ENCODE assay signal across 25 mouse cellular contexts in the genomic region with DNA sequence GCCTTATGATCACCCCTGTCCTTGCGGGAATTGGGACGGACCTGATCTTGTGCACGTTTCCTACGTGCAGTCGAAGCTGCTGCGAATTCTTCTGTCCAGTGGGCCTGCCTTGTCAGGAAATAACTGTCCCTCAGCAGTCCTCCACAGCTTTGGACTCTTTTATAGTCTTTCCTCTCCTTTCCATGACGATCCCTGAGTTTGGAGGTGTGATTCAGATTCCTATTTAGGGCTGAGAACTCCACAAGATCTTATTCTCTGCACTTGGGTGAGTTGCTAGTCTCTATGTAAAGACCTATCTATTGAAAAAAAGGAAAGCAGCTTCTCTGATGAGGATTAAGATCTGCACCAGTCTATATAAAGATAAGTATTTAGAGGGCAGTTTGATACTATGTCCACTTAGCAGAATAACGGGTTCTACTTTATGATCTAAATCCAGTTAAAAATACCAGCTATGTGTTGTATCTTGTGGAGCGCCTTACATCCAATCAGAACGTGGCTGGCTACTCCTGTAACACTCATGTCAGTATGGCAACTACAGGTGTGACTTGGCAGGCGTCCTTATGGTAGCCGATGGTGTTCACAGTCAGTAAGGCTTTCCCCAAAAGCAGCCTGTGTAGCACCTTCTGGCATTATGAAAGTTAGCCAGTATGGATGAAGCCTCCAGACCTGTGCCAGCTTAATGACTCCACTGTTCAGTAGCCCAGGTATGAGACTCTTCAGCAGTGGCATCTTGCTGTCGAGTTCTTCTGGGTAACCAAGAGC.
DNase-seq lines count a peak whose midpoint lies in the region; TF ChIP-seq lines count a peak whose summit lies in the region.
"Had no signal": no experiment of that assay in that cellular context is flagged by ENCODE, and none has a peak within 500 bp of the region (broad histone marks: within the 10 kb centered on the region; RNA-seq: fewer than 3 reads in every experiment).

No protein-coding gene starts in this region.

- H3K27ac ChIP-seq in left cerebral cortex, adult 2 months: peak overlapping the region; percentile 67
- H3K27ac ChIP-seq: embryonic facial prominence, embryonic 12.5 days; gastrocnemius, adult 2 months; heart, embryonic 13.5 days; hindbrain, postnatal 0 days; intestine, embryonic 15.5 days; limb, embryonic 15.5 days; liver, embryonic 13.5 days; midbrain, embryonic 12.5 days; neural tube, embryonic 13.5 days had no signal

- no peak overlapping the region for H3K4me3 ChIP-seq in left cerebral cortex, adult 2 months
- H3K4me3 ChIP-seq: embryonic facial prominence, embryonic 12.5 days; gastrocnemius, adult 2 months; heart, embryonic 13.5 days; intestine, embryonic 15.5 days; limb, embryonic 15.5 days; liver, embryonic 13.5 days; megakaryocyte, embryonic 14.5 days; midbrain, embryonic 12.5 days; neural tube, embryonic 13.5 days had no signal

- no peak for TF ChIP-seq CTCF in left cerebral cortex, adult 2 months (IDR thresholded peaks at IDR 0.05)

- intact Hi-C loops in left cerebral cortex, adult 2 months (cut with DNase I): no loop called here

- no peak for DNase-seq in left cerebral cortex, adult 2 months (ENCODE audit: extremely low spot score in 1 of 2, low spot score in 2 of 2)
- DNase-seq in left cerebral cortex, adult 8-10 months (ENCODE audit: low spot score in 2 of 2): no peak
- DNase-seq in cerebellum, adult 18-20 months: peak; percentile 56 to 66
- peak; percentile 62 to 73 for DNase-seq in cerebellum, postnatal 10 days
- DNase-seq in spleen, postnatal 36 days (ENCODE audit: low spot score in 2 of 2): no peak
- DNase-seq in spleen, adult 18-20 months: no peak
- no peak for DNase-seq in layer of hippocampus, adult 11-12 months (ENCODE audit: low spot score)
- DNase-seq: adrenal gland, postnatal 14 days; gastrocnemius, adult 2 months; heart, postnatal 14 days; kidney, adult 2 months; kidney, postnatal 4 days; liver, embryonic 13.5 days; lung, adult 18-20 months; lung, postnatal 4 days; right cerebral cortex, postnatal 4 days; thymus, postnatal 4 days had no signal

Comparison
In these comparisons a context has a peak if more than half of its experiments do, and no peak if none do; other contexts are left out.
1. DNase-seq: peak in cerebellum, adult 18-20 months (2 of 2) and cerebellum, postnatal 10 days (2 of 2); none in left cerebral cortex, adult 2 months (0 of 2), left cerebral cortex, adult 8-10 months (0 of 2), spleen, postnatal 36 days (0 of 2), spleen, adult 18-20 months (0 of 2) and layer of hippocampus, adult 11-12 months (single experiment).